Mouse (Mus musculus) lung, adult 18-20 months (tissue): Measurements from ENCODE around the gene Notch1.

Experiments
- DNase-seq, 2 experiments: peaks; one replicate each; pipeline ENCODE4 v3.0.0; 2022; ENCODE audit warnings: mixed read lengths in 2 of 2

The Notch1 gene

DNA sequence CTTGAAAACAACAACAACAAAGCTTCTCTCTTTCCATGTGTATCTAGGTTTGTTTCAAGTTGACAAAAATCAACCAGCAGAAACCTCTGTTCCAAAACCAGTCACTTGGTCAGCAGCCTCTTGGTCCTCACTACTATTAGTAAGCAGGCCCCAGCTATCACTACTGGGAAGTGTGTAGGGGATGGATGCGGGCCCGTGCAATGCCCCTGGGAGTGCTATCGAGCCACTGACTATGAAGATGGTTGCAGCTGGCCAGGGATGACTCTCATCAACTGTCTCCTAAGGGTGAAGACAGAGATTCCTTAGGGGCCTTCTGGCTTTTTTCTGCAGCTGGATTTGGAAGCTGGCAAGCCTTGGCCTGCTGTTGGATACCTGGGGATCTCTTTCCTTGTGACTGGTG lies 13.4 kb upstream of the Notch1 start:
- DNase-seq = no peak

DNA sequence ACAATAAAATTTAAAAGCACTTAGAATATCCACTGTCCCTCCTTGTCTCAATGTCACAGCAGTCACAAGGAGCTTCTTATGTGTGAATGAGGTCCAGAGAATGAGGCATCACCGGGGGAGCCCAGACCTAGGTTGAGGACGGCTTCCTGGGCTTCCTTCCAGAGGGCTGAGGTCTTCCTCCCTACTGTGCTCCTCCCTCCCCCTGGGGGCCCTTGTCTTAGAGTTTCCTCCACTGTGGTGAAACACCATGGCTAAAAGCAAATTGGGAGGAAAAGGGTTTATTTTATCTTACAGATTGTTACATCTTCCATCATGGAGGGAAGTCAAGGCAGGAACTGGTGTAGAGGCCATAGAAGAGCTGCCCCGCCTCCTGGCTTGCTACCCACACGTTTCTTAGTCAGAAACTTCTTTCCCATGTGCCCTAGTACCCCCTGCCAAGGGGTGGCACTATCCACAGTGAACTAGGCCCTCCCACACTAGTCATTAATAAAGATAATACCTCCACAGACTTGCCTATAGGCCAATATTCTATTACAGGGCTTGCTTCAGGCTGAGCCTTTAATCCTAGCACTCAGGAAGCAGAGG lies 12.8 kb upstream of the Notch1 start:
- no peak for DNase-seq

DNA sequence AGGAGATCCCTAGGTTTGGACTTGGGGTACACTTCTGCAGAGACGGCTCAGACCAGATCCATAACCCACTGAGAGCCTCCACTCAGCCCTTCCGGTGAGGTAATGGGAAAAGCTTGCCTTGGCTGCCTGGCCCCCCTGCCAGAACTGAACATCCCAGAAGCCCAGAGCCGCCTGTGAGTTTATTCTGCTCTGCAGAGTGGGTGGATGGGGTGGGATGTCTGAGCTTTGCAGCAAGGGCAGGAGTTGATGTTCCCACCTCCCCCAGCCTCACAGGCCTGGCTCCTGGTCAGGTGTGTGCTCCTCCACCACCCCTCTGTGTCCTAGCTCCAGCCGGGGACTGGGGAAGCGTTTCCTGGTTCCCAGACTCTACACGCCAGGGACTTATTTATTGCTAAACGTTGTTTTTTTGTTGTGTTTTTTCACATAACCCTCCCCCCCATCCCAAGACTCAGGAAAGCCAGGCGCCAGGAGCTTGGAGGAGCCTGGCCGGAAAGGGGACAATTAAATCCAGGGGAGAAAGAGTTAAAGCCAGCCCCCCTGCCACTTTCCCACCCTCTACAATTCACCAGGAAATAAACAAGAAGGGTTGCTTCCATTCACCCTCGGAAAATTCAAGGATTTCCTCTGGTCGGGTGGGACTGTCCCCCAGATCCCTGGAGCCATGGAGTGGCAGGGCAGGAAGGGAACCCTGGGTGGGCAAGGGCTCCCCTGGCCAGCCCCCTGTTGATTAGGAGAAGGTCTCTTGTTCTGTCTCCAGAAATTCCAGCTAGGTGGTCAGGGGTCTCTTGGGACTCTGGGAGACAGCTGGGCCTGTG lies 10.2 kb upstream of the Notch1 start:
- DNase-seq = no peak

DNA sequence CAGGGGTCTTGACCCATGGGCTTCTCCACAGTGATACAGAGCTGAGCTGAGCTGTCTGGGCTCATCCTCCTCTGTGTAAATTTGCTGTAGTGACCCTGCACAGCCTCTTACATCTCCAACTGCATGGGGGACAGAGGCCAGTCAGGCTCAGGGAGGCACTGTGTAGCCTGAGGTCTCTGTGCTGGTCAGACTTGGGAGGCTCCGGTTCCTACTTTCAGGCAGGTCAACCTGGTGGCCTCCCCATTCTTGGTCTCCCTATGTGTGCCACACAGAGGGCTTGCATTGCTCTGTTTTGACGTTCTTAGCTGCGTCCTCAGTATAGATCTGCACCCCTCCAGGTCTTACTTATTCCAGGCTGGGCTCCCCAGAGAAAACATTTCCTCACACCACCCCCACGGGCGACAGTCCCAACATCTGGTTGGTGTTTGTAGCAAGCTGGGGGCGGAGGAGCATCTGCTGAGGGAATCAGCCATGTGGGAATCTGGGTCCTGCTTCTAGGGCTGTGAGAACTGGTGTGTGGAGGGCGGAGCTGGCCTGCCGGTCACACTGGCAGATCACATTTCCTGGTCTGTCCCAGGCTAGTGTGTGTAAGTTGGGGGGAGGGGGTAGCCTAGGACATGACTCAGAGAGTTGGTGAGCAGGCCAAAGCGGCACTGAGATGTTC lies 9.0 kb upstream of the Notch1 start:
- DNase-seq = peak; percentile 75 to 85

DNA sequence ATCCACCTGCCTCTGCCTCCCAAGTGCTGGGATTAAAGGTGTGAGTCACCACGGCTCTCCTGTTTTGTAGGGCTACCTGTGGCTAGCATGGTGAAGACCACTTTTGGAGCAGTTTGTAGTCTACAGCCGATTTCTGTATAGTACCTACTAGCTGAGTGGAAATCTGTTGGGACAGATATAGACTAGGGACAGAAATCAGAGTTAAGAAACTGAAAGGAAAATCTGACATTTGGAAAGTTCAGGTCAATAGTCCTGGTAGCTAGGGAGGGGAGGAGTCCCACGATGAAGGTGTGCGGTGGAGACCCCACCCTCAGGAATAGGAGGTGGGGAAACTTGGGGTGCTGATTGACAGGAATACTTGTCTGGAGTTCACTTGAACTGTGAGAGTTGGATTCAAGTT lies 5.9 kb upstream of the Notch1 start:
- no peak for DNase-seq

DNA sequence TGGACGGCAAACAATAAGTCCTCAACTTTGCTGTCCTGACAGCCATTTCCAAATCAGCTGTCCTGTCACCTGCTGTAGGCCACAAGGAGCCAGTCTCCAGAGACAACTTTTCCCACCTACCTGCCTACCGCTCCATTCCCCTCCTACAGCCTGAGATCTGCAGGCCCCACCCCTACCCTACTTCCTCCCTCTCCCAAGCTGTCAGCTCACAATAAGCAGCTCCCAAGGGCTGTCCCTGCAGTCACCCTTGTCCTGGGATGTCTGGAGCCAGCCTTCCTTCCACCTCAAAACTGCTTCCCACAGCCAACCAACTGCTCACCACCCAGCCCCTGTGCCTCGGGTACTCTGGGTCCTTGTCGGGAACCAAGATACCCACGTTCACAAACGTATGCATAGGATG lies 3.3 kb upstream of the Notch1 start:
- no peak for DNase-seq

DNA sequence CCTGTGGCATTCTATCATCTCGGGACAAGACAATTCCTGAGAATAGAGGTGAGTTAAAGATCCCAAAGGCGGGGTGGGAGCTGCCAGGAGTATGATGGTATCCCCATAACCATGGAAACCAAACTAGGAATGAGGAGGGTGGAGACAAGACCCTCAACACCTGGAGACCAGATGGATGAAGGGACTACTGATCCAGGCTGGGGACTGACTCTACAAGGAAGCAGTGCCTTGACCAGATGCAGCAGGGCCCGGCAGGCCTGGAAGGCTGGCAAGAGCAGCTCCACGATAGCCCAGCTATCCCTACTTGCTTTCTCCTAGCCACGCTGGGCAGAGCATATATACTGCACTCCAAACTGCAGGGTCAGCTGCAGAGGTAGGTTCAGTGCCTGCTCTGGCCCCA lies 524 bp upstream of the Notch1 start:
- no peak for DNase-seq

DNA sequence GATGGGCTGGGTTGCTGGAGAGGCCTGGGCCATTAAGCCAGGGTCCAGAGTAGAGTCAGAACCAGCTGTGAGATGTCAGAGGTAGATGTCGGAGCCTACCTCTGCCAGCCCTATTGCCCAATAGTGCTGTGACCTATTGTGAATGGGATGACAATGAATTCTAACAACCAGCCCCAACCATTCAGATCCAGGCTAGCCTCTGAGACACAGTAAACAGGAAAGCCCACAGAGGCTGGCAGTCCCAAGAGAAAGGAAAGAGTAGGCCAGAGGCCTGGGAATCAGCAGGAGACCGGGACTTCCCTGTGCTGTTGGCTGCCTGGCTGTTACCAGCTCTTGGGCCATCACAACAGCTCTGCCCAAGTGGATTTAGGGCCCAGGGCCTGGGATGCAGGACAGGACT lies 1.1 kb downstream of the Notch1 start:
- peak in 1 of 2 experiments; percentile 70 for DNase-seq

DNA sequence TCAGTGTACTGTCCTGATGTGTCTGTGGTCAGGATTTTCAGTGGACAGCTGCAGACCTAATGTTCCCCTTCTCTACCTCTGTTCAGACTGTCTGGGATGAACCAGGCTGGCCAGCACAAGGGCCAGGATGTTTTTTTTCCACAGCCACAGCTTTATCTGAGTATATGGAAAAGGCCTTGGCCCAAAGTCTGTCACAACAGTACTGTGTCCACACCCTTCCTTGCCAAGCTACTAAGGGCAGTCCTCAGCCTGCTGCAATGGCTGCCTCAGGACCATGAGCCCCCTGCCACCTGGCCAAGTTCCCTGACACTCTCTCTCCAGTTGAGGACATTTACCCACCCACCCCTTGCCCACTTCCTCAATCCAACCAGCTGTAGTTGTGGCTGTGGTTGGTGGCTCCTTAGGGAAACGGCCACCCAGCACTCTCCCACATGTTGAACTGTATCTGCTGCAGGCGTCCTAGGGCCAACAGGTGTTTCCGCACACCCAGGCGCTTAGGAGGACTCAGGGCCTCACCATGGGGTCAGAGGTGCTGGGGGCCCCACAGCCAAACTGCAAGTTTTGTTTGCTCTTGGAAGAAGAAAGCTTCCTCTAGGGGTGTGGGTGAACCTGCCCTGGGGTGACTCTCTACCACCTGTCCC lies 3.2 kb downstream of the Notch1 start:
- DNase-seq = no peak

DNA sequence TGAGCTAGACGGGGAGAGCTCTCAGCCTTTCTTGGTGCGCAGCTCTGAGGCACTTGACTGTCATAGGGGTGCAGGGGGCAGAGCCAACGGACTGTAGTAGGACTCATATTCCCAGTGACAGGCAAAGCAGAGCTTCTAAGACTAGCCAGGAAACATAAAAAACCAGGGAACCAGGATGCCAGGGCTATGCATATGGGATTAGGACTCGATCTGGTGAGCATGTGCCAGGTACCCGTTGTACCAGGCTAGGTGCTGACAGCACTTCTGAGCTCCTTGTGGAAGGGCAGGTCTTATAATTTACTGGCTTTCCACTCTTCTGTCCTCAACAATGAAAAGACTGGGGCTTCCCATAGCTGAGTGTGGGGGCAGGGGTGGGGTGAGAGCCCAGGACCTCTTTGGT lies 7.8 kb downstream of the Notch1 start:
- DNase-seq = no peak

DNA sequence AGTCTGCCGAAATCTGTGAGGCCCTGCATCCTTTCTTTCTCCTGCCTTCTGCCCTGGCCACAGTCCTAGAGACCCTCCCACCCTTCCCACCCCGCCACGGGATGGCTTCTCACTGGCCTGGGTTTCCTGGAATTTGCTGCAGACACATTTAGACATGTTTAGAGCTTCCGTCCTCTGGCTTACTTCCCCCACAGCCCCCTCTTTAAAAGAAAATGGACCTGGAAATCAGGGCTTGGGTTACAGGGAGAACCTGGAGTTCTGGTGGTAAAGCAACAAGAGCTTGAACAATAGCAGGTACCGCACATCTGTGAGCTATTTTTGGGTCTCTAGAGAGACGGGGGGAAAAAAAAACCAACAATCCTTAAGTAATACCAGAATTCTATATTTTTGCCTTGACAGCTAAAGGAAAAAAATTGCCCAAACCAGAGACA lies 8.5 kb downstream of the Notch1 start:
- no peak for DNase-seq

DNA sequence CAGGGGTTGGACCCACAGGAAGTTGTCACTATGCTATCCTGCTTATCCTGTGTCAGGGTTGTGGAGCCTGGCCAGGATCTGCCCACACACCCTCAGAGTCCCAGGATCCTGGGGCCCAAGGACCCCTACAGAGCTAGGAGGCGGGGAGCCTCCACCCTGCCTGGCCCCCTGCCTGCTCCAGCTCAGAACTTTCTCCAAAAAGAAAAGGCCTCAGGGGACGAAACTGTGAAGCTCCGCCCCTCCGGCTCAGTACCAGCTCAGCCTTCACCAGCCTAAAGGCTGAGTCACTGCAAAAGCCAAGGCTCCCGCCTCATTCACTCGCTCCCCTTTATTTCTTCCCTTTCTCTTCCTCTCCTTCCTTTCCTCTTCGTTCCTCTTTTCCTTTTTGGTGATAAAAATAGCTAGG lies 9.0 kb downstream of the Notch1 start:
- DNase-seq = peak; percentile 81 to 84

DNA sequence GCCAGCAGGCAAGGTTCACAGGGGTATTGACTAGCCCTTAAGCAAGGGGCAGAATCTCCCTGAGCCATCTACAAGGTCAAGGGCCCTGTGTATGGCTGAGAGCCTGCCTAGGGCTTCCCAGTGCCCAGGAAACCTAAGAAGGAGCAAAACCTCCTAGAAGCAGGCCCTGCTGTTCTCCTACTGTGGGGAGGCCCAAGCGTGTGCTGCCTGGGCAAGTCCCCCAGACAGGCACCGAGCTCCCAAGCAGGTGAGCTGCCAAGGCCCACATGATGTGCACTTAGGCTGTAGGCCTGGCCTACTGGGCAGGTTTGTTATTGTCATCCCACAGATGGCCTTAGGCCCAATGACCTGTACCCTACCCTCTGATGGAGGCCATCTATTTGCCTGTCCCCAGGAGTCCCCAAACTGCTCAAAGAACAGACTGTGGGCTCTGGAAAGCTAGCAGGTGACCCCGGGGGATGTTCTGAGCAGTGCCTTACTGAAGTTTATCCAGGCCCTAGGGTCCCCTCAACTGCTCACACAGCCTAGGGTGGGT lies 9.7 kb downstream of the Notch1 start:
- no peak for DNase-seq

DNA sequence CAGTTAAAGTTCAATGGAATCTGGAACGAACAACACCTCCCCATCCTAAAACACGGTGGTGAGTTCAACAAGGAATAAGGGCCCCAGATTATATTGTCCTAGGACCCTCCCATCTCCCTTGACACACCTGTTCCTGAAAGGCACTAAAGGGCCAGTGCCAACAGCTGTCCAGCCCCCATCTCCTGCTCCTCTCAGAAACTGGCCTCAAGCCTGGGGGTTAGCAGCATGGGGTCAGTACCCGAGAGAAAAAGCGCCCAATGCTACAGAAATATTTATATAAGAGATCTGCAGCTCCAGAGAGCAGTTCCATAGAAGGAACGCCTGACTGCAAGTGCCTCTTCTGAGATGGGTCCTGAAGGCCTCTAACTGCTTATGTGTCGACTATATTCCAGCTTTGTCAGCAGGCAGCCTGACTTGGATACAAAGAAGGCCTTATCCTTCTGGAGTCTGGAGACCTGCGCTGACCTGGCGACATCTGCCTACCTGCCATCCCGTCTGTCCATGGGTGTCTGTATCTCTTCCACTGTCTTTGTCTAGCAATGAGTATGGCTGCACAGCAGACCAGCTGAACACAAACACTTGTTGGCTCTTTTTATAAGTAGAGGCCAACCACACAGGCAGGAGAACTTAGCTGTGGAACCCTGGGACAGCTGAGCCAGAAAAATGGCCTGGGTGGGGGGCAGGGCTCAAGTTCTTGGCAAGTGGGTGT lies 11.5 kb downstream of the Notch1 start:
- no peak for DNase-seq

DNA sequence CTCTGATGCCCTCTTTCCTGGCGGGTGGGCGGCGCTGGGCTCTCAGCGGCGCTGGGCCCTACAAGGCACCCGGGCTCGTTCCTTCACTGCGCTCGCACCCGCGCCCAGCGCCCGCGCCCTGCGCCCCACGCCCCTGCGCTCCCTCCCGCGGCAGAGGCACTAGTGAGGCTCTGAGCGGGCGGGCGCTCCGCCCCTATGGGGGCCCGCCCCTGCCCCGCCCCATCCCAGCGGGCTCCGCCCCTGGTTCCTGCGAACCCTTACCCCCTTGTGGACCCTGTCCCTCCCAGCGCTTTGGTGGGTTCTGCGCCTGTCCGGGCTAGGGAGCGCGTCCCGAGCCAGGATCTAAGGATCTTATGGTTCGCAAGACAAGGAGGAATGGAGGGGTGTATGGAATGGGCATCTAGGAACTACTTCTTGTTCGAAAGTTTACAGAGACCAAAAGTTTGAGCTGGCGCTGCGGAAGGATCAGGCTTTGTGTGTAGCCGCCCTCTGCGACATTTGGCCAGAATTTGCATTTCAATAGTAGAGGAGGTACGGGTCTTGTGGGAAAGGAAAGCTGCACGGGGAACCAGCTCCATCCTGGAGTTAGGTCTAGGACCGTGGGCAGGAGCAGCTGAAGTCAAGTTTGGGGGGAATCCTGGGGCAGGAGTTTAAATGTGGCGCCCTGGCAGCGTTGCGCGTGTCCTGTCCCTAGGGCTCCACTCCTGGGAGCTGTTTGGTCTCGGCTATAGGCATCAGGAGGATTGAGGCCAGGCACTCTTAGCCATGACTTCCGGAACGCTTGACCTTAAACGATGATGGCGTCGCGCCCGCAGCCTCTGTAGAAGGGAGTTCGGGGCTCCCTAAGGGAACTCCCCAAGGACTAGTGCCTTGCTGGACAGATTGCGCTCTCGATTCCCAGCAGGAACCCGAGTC lies 12.5 kb downstream of the Notch1 start:
- peak; percentile 82 to 88 for DNase-seq

DNA sequence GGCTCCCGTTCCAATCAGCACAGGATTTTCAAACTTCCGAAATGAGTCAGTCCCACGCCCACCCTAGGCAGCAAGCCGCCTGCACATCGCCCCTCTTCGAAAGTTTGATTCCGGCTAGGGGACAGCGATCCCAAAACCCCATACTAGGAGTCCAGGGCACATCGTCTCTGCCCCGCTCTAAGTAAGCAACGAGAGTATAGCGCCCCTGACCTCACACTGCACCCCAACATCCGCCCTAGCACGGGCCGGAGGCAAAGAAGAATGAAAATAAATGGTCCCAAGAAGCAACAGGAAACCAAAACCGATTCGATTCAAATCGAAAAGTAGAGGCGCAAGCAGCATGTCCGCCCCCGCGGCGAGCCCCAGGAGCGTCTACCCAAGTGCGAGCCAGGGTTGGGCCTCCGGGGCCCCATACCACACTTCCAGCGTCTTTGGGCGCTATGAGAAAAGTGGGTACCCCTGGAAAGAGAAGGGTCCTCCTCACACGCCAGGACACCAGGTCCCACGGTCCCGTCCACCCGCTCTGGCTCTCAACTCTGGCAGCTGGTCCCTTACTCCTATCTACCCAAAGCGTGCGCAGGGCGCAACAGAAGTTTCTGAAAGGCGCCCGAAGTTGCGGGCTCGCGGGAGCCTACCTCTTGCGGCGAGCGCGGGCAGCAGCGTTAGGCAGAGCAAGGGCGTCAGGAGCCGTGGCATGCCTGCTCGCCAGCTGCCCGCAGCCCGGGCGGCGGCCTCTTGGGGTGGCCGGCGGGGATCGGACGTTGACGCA lies 13.4 kb downstream of the Notch1 start:
- DNase-seq = peak; percentile 50 to 52

DNA sequence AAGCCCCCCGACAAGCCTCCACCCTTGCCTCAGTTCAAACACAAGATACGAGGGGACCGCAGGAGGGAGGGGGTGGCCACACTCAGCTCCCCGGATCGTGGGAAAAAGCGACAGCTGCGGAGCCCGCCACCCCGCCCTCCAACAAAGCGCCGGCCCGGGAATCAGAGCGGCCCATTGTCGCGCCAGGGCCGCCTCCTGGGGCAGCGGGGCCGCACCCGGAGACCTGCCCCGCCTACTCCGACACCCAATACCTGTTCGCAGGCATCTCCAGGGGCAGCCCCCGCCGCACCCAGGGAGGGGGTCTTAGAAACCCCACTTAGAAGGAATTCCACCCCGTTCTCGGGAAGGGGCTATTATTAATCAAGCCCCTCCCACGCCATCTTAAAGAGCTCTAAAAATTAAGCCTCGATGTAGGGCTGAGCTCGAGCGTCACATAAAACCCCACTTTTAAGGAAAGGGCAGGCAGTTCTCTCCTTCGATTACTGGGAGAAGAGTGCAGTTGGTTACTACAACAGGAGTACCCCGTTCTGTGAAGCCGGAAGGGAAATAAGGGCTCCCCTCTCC lies 14.1 kb downstream of the Notch1 start:
- DNase-seq = peak; percentile 77 to 82

DNA sequence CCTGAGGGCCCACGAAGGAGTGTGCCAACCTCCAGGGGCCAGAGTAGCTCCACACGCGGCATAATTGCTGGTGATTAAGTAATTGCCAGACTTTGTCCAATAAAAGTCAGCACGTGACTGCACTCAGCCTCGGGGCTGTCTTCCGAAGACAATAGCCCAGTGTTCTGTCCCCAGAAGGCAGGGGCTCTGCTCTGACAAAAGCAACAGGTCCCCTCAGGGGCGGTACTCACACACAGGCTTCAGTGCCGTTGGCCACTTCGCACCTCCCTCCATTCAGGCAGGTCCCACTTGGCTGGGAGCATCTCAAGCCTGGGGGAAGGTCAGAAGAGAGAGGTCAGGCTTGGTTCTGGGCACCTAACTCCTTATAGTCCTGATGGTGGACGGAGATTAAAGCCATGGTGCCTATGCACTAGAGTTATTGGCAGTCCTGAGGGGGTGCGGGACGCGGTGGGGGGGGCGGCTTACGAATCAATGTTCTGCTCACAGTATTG lies 14.8 kb downstream of the Notch1 start:
- DNase-seq = no peak

DNA sequence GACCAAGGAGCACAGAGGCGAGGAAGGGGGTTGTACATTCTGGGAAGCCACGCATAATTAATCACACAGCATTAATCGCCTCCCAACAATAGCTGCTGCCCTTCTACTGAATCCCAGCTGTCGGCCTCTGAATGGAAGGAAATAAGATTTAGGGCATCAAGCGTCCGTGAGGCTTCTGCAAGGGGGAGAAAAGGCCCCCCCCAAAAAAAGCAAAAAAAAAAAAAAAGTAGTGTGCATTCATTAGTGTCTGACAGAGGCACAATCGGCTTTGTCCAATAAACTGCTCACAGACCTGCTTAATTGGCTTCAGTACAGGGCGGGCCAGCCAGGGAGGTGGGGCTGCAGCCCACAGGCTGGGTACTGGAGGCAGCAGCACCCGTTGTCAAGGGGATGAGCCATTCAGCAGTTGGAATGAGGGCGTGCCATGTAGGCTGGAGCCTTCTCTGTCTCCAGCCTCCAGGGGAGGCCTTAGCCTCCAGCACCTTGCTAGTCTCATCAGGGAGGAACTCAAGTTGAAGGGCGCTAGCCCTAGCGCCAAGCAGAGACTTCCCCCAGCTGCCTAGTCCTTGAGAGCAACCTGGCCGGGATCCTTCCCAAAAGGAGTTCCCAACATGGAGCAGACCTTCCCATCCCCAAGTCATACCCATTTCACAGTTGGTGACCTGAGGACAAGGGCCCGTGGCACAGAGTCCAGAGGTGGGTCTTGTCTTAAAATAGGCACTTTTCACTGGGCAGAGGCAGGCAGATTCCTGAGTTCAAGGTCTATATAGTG lies 15.7 kb downstream of the Notch1 start:
- peak; percentile 69 to 77 for DNase-seq
